Mouse (Mus musculus): ENCODE measurements around the gene Rarres2. TPM values are rescaled to one million over a fixed set of nuclear protein-coding genes. Genes with fewer than 3 reads are reported as not detected.

Gene Rarres2
- polyA plus RNA-seq (2017; shearing (Covaris generic)): not detected

GRCm38 (mm10) chr6:48572572-48573061, at the start of gene Rarres2:
Gene Rarres2, minus strand, starts transcription at chr6:48572789.

GRCm38 (mm10) chr6:48601271-48602079, 28.9 kb upstream of the Rarres2 start, which contains the start of gene Zfp775:
Gene Zfp775, plus strand, starts transcription at chr6:48602063.

GRCm38 (mm10) chr6:48593158-48594042, 20.8 kb upstream of the Rarres2 start, which contains the start of the genes Repin1 and Gm44965:
Gene Repin1, plus strand, starts transcription at chr6:48593883.
Gene Gm44965, plus strand, starts transcription at chr6:48593941.

GRCm38 (mm10) chr6:48589194-48589750, 16.7 kb upstream of the Rarres2 start, which contains the start of gene Gm45021:
Gene Gm45021, plus strand, starts transcription at chr6:48589610.

GRCm38 (mm10) chr6:48554280-48555103, 18.1 kb downstream of the Rarres2 start, which contains the start of gene Lrrc61:
Gene Lrrc61, plus strand, starts transcription at chr6:48554796.

GRCm38 (mm10) chr6:48537105-48537954, 35.3 kb downstream of the Rarres2 start, which contains the start of gene Atp6v0e2:
Gene Atp6v0e2, plus strand, starts transcription at chr6:48537615.

Other genes with a start within 250 kb of the Rarres2 start
- gene Krba1, start 177.2 kb downstream of the Rarres2 start, polyA plus RNA-seq (2017; shearing (Covaris generic)): 16.9 TPM
- gene Zfp467, start 127.0 kb downstream of the Rarres2 start, polyA plus RNA-seq (2017; shearing (Covaris generic)): 4.8 TPM
- 0.05 TPM for gene Sspo, start 124.6 kb downstream of the Rarres2 start, polyA plus RNA-seq (2017; shearing (Covaris generic))
- not detected for gene Atp6v0e2, start 35.2 kb downstream of the Rarres2 start, polyA plus RNA-seq (2017; shearing (Covaris generic))
- gene Lrrc61, start 18.0 kb downstream of the Rarres2 start, polyA plus RNA-seq (2017; shearing (Covaris generic)): 10.0 TPM
- not detected for gene Gm45021, start 16.8 kb upstream of the Rarres2 start, polyA plus RNA-seq (2017; shearing (Covaris generic))
- gene Repin1, start 21.1 kb upstream of the Rarres2 start, polyA plus RNA-seq (2017; shearing (Covaris generic)): 7.4 TPM
- not detected for gene Gm44965, start 21.2 kb upstream of the Rarres2 start, polyA plus RNA-seq (2017; shearing (Covaris generic))
- 5.4 TPM for gene Zfp775, start 29.3 kb upstream of the Rarres2 start, polyA plus RNA-seq (2017; shearing (Covaris generic))
- 2.3 TPM for gene AI854703, start 54.0 kb upstream of the Rarres2 start, polyA plus RNA-seq (2017; shearing (Covaris generic))
- 153 TPM for gene Gimap8, start 74.4 kb upstream of the Rarres2 start, polyA plus RNA-seq (2017; shearing (Covaris generic))
- gene Gimap9, start 103.3 kb upstream of the Rarres2 start, polyA plus RNA-seq (2017; shearing (Covaris generic)): 227 TPM
- gene Gimap4, start 111.8 kb upstream of the Rarres2 start, polyA plus RNA-seq (2017; shearing (Covaris generic)): 1,382 TPM
- 1,646 TPM for gene Gimap6, start 135.4 kb upstream of the Rarres2 start, polyA plus RNA-seq (2017; shearing (Covaris generic))
- gene Gm28053, start 145.8 kb upstream of the Rarres2 start, polyA plus RNA-seq (2017; shearing (Covaris generic)): 21.6 TPM
- 295 TPM for gene Gimap7, start 145.8 kb upstream of the Rarres2 start, polyA plus RNA-seq (2017; shearing (Covaris generic))
- 413 TPM for gene Gimap1, start 166.3 kb upstream of the Rarres2 start, polyA plus RNA-seq (2017; shearing (Covaris generic))
- 201 TPM for gene Gimap5, start 173.4 kb upstream of the Rarres2 start, polyA plus RNA-seq (2017; shearing (Covaris generic))
- gene Gimap3, start 198.1 kb upstream of the Rarres2 start, polyA plus RNA-seq (2017; shearing (Covaris generic)): 1,655 TPM